Mouse (Mus musculus) testis, adult 2 months (tissue): ENCODE data around the gene Rab43. TPM values are rescaled to one million over a fixed set of nuclear protein-coding genes. Genes with fewer than 3 reads are reported as not detected.

ENCODE experiments used
- H3K27ac ChIP-seq: fragments of 200-500 bp; 2 replicates; pipeline ENCODE4 v1.5.1; 2012; ENCODE audit warnings: low read depth, low read length; ENCODE audit not compliant: control insufficient read depth, insufficient read depth
- H3K27me3 ChIP-seq: fragments of 200-500 bp; 2 replicates; pipeline ENCODE4 v1.6.1; 2012; ENCODE audit warnings: mild to moderate bottlenecking, low read length, moderate library complexity; ENCODE audit not compliant: control insufficient read depth, insufficient read depth
- H3K36me3 ChIP-seq: fragments of 200-500 bp; 2 replicates; pipeline ENCODE4 v1.6.1; 2012; ENCODE audit warnings: mild to moderate bottlenecking, low read length; ENCODE audit not compliant: control insufficient read depth, insufficient read depth
- H3K4me1 ChIP-seq: fragments of 200-500 bp; 2 replicates; pipeline ENCODE4 v1.6.1; 2012; ENCODE audit warnings: low read length; ENCODE audit not compliant: control insufficient read depth, insufficient read depth
- H3K4me3 ChIP-seq: fragments of 200-500 bp; 2 replicates; pipeline ENCODE4 v1.5.1; 2012; ENCODE audit warnings: low read depth, mild to moderate bottlenecking, low read length, moderate library complexity, mixed read lengths; ENCODE audit not compliant: control insufficient read depth
- CTCF ChIP-seq: fragments of 200-500 bp; IDR thresholded peaks from 2 replicates; pipeline ENCODE4 v1.5.1; 2012; ENCODE audit warnings: low read depth, mild to moderate bottlenecking, inconsistent platforms, low read length, moderate library complexity; ENCODE audit not compliant: control insufficient read depth, insufficient read depth, insufficient replicate concordance
- POLR2A ChIP-seq: fragments of 200-500 bp; IDR thresholded peaks from 2 replicates; pipeline ENCODE4 v1.6.1; 2012; ENCODE audit warnings: low read depth, mild to moderate bottlenecking, inconsistent platforms, low read length, moderate library complexity; ENCODE audit not compliant: control insufficient read depth
- polyA plus RNA-seq: library from polyadenylated mRNA; depleted of rRNA; stranded (reverse); fragments of >200 nt; gene quantifications from 2 replicates; pipeline ENCODE4 v1.2.3, GENCODE M21; 2012

Rab43 gene
- polyA plus RNA-seq, 1 experiment: 19.5 TPM

DNA sequence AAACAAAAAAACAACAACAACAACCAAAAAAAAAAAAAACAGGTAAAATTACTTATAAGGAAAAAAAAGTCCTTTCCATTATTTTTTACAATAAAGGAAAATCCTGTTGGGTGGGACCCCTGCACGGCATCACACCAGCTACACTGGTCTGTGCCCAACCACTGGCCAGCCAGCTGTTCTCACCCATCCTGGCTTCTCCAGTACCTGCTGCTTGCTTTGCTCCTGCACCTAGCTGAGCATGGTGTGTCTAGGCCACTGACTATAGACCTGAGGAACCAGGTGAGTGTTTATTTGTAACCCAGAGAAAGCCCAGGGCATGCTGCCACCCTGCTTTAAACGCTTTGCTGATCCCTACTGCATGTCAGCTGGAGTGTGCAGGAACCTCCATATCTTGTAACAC, 8.4 kb upstream of the Rab43 start:
- H3K27me3 ChIP-seq: no peaks in the 10 kb centered on the region
- no peak for TF ChIP-seq POLR2A
- TF ChIP-seq CTCF: no peak
- no peak overlapping the region for H3K27ac ChIP-seq
- H3K4me3 ChIP-seq: no peak overlapping the region
- no peaks in the 10 kb centered on the region for H3K36me3 ChIP-seq
- H3K4me1 ChIP-seq: no peaks in the 10 kb centered on the region

DNA sequence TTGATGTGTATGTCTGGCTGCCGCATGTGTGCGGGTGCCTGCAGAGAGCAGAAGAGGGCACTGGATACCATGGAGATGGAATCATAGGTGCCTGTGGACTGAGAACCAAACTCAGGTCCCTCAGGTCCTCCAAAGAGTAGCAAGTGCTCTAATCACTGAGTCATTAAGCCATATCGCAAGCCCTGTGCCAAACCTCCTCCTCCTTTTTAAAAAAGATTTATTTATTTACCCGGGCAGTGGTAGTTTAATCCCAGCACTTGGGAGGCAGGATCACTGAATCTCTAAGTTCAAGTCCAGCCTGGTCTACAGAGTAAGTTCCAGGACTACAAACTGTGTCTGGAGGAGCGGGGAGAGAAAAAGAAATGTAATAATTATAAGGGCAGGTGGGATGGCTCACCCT, 2.5 kb upstream of the Rab43 start:
- Histone ChIP-seq H3K27me3 (no peaks in the 10 kb centered on the region), H3K36me3 (no peaks in the 10 kb centered on the region)
- no peak for TF ChIP-seq CTCF
- TF ChIP-seq POLR2A: no peak

DNA sequence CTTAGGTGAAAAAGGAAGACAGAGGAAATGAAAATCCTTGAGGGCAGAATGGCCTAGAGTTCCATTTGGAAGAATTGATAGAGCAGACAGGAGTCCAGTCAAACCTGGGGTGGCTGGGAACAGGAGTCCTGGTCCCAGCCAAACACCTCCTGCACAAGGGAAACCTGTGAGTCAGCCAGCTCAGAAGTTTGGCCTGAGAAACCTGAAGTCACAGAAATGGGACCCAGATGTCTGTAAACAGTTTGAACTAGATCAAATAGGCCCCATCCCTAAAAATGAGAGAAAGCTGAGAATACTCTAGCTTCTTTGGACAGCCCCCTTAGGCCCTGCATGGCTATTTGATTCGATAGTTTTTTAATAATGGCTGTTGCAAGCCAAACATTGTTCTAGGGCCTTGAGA, 692 bp upstream of the Rab43 start:
- H3K36me3 ChIP-seq: no peaks in the 10 kb centered on the region
- no peak for TF ChIP-seq CTCF
- no peak for TF ChIP-seq POLR2A
- H3K4me1 ChIP-seq: peaks cover 12% of the 10 kb centered on the region
- peak overlapping the region; percentile 80 for H3K27ac ChIP-seq
- H3K4me3 ChIP-seq: peak overlapping the region; percentile 91; the same call in 1 of the 2 replicates
- H3K27me3 ChIP-seq: no peaks in the 10 kb centered on the region

More for the DNA sequence above, 2.5 kb upstream of the Rab43 start:
- no peak overlapping the region for H3K27ac ChIP-seq
- H3K4me1 ChIP-seq: peaks cover 10% of the 10 kb centered on the region
- H3K4me3 ChIP-seq: no peak overlapping the region

DNA sequence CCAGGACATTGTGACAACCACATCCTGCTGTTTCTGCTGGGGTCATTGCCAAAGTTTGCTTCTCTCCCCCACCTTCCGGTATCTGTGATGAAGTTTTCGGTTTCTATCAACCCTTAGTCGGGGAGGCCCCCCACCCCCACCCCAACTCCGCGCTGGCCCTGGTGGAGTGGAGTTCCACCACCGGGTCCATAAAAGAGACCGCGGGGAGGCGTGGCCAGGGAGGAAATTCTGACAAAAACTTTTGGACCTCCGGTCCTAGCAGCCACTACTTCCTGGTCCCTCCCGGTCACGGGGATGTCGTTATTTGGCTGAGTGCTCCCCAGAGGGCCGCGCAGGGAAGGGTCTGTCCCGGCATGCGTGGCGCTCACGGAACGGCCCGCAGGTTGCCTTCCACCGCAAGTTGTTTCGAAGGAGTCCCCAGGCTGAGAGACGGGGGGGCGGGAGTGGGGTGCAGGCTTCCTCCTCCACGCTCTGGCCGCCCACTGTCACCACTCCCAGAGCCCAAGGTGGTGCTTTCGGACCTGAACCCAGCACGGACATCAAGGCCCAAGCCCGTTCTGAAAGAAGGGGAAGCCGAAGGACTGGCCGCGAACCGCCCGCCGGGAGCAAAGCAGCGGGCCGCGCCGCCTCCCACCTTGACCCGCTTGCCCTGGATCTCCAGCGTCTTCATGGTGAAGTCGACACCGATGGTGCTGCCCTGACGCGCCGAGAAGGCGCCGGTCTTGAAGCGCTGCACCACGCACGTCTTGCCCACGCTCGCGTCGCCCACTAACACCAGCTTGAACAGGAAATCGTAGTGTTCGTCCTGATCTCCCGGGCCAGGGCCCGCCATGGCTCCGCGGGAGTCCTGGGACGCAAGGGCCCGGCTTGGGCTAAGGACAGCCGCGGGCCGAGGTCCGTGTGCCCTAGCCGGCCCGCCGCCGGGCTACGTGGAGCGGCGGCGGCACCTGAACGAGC, 973 bp downstream of the Rab43 start:
- peak overlapping the region; percentile 91 for H3K4me3 ChIP-seq
- TF ChIP-seq CTCF (no peak), POLR2A (peak; percentile 66)

DNA sequence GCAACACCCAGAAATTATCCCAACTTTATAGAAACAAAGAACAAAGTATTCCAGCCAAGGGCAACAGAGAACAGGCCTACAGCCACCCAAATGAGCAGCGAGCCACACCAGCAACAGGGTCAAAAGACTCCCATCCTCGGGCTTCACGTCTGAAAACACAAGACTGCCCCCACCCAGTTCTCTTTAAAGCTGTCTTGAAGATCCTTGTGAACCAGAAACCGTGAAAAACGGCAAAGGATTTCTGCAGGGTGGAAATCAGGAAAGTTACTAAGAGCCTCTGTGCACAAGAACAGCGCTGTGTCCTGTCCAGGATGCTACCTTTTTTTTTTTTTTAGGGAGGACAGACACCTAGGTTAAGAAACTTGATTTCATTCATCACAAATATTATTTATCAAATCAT, 1.7 kb downstream of the Rab43 start:
- H3K36me3 ChIP-seq: no peaks in the 10 kb centered on the region
- TF ChIP-seq CTCF (no peak), POLR2A (no peak)
- H3K4me3 ChIP-seq: peak overlapping the region; percentile 91
- H3K4me1 ChIP-seq: peaks cover 12% of the 10 kb centered on the region
- H3K27ac ChIP-seq: peak overlapping the region; percentile 86
- no peaks in the 10 kb centered on the region for H3K27me3 ChIP-seq

More for the DNA sequence above, 973 bp downstream of the Rab43 start:
- peaks cover 12% of the 10 kb centered on the region for H3K4me1 ChIP-seq
- H3K27ac ChIP-seq: peak overlapping the region; percentile 86
- no peaks in the 10 kb centered on the region for H3K27me3 ChIP-seq
- H3K36me3 ChIP-seq: no peaks in the 10 kb centered on the region

DNA sequence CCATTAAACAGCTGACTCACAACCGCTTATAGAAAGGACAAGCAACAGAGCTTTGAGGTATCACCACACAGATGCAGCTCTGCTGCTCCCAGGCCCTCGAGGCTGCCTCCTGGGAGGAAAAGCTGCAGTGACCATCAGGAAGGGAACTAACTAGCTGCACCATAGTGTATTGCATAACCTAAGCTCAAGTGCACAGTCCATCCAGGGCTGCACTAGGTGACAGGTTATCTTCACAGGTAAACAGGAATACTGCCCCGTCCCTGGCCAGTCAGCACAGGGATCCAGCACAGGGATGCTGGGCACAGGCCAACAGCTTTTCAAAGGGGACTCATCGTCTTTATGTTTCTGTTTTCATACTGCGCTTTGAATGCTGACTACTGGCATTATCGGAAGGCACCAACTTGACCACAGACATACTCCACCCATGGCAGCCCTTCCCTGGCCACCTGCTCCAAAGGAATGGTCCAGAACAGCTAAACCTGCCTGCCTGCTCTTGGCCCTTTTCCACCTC, 2.3 kb downstream of the Rab43 start:
- Histone ChIP-seq H3K27ac (peak overlapping the region; percentile 25), H3K4me1 (peaks cover 12% of the 10 kb centered on the region), H3K27me3 (no peaks in the 10 kb centered on the region), H3K36me3 (no peaks in the 10 kb centered on the region), H3K4me3 (peak overlapping the region; percentile 50)
- TF ChIP-seq POLR2A (no peak), CTCF (no peak)

DNA sequence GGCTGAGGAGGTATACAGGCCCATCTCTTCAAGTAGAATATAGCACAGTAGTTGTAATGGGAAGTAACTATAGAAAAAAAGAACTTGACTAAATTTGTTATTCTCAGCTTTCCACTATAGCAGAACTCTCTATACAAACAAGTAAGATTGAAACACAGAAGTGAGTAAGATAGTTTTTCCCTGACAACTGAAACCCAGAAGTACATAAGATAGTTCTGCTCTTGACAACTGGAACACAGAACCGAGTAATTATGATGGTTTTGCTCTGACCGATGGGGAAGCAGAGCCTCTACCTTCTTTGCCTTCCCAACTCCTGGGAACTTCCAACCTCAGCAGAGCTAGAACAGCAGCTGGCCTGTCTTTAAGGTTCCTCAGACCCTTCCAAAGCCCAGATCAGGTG, 2.8 kb downstream of the Rab43 start:
- TF ChIP-seq CTCF: no peak
- TF ChIP-seq POLR2A: no peak
- no peaks in the 10 kb centered on the region for H3K27me3 ChIP-seq
- H3K4me3 ChIP-seq: no peak overlapping the region
- H3K4me1 ChIP-seq: peaks cover 12% of the 10 kb centered on the region
- peak overlapping the region; percentile 15; the same call in 1 of the 2 replicates for H3K27ac ChIP-seq
- no peaks in the 10 kb centered on the region for H3K36me3 ChIP-seq
